Mouse (Mus musculus) adrenal gland, postnatal 25 days (tissue): ENCODE data around the gene Adora1. TPM values are rescaled to one million over a fixed set of nuclear protein-coding genes. Genes with fewer than 3 reads are reported as not detected.

Source experiments
- DNase-seq: peaks from one replicate; pipeline ENCODE4 v3.0.0; 2021; ENCODE audit warnings: mixed read lengths
- total RNA-seq: library from RNA; stranded (reverse); gene quantifications from 2 replicates; pipeline ENCODE4 v1.2.3, GENCODE M21; 2021

Gene Adora1
- total RNA-seq, 1 experiment from 2014 or later, result 151 TPM

GRCm38 (mm10) chr1:134152626-134153590 lies 82.3 kb downstream of the Adora1 start:
- no peak for DNase-seq

GRCm38 (mm10) chr1:134151655-134152412 lies 83.4 kb downstream of the Adora1 start:
- peak; percentile 57 for DNase-seq

- no peak for DNase-seq
Measured at GRCm38 (mm10) chr1:134150745-134151144, 84.5 kb downstream of the Adora1 start.

- DNase-seq, result no peak
Measured at GRCm38 (mm10) chr1:134150076-134150475, 85.2 kb downstream of the Adora1 start.

Other genes with a start within 250 kb of the Adora1 start
- gene Fmod, start 198.2 kb downstream of the Adora1 start, total RNA-seq, result 4.7 and 5.0 TPM in 2 replicates
- gene Btg2, start 156.3 kb downstream of the Adora1 start, total RNA-seq, result 17.8 and 18.1 TPM in 2 replicates
- not detected in 2 replicates for gene Chit1, start 124.2 kb downstream of the Adora1 start, total RNA-seq
- gene Chil1, start 53.3 kb downstream of the Adora1 start, total RNA-seq, result 1.5 and 1.7 TPM in 2 replicates
- gene Mybph, start 42.0 kb downstream of the Adora1 start, total RNA-seq, result not detected in 2 replicates
- gene Myog, start 54.6 kb upstream of the Adora1 start, total RNA-seq, result not detected in 2 replicates
- 0.67 and 2.0 TPM in 2 replicates for gene Ppfia4, start 97.5 kb upstream of the Adora1 start, total RNA-seq
- gene Tmem183a, start 126.5 kb upstream of the Adora1 start, total RNA-seq, result 47.2 and 56.3 TPM in 2 replicates
- not detected in 2 replicates for gene 4933406M09Rik, start 150.5 kb upstream of the Adora1 start, total RNA-seq
- gene Cyb5r1, start 170.1 kb upstream of the Adora1 start, total RNA-seq, result 51.2 and 62.0 TPM in 2 replicates
- 129 and 132 TPM in 2 replicates for gene Adipor1, start 179.9 kb upstream of the Adora1 start, total RNA-seq
- 20.1 and 24.9 TPM in 2 replicates for gene Klhl12, start 220.1 kb upstream of the Adora1 start, total RNA-seq